Mouse (Mus musculus): Measurements from ENCODE around the gene March8. TPM values are rescaled to one million over a fixed set of nuclear protein-coding genes. Genes with fewer than 3 reads are reported as not detected.

March8 gene
- polyA plus RNA-seq, 1 experiment from 2014 or later = 28.6 TPM

- H3K27me3 ChIP-seq (ENCODE audit: control insufficient read depth, insufficient read depth, low read length) = no peaks in the 10 kb centered on the region
- no peak overlapping the region for H3K4me3 ChIP-seq (ENCODE audit: control insufficient read depth in 1 of 2, insufficient read depth in 1 of 2, low read depth in 1 of 2, low read length in 2 of 2)
- WGBS = 73% methylated on average over 4 of the region's 4 CpGs
- no peaks in the 10 kb centered on the region for H3K9me3 ChIP-seq (ENCODE audit: control insufficient read depth, low read length)
- H3K36me3 ChIP-seq (ENCODE audit: control insufficient read depth, insufficient read depth, low read length) = no peaks in the 10 kb centered on the region
- ATAC-seq (ENCODE audit: insufficient number of reproducible peaks, insufficient read depth, low FRiP score, low read depth) = no peak
- H3K4me1 ChIP-seq (ENCODE audit: control insufficient read depth in 2 of 2, insufficient read depth in 2 of 2, low read length in 2 of 2) = no peaks in the 10 kb centered on the region
- H3K9ac ChIP-seq (ENCODE audit: low read length) = no peak overlapping the region
- H3K4me2 ChIP-seq (ENCODE audit: low read length) = no peak overlapping the region
- H3K27ac ChIP-seq (replicated peaks in 1 of 2; ENCODE audit: control insufficient read depth in 1 of 2, insufficient read depth in 1 of 2, low read depth in 2 of 2, low read length in 2 of 2) = no peak overlapping the region
Measured at GRCm38 (mm10) chr6:116356948-116357325, 19.1 kb downstream of the March8 start.

GRCm38 (mm10) chr6:116358056-116358455, 20.2 kb downstream of the March8 start:
- H3K4me3 ChIP-seq (ENCODE audit: control insufficient read depth in 1 of 2, insufficient read depth in 1 of 2, low read depth in 1 of 2, low read length in 2 of 2) = no peak overlapping the region
- no peaks in the 10 kb centered on the region for H3K36me3 ChIP-seq (ENCODE audit: control insufficient read depth, insufficient read depth, low read length)
- no peak overlapping the region for H3K4me2 ChIP-seq (ENCODE audit: low read length)
- H3K9ac ChIP-seq (ENCODE audit: low read length) = no peak overlapping the region
- H3K27me3 ChIP-seq (ENCODE audit: control insufficient read depth, insufficient read depth, low read length) = no peaks in the 10 kb centered on the region
- WGBS = 82% methylated on average over 8 of the region's 8 CpGs
- no peak for ATAC-seq (ENCODE audit: insufficient number of reproducible peaks, insufficient read depth, low FRiP score, low read depth)
- no peaks in the 10 kb centered on the region for H3K9me3 ChIP-seq (ENCODE audit: control insufficient read depth, low read length)
- H3K27ac ChIP-seq (replicated peaks in 1 of 2; ENCODE audit: control insufficient read depth in 1 of 2, insufficient read depth in 1 of 2, low read depth in 2 of 2, low read length in 2 of 2) = no peak overlapping the region
- no peaks in the 10 kb centered on the region for H3K4me1 ChIP-seq (ENCODE audit: control insufficient read depth in 2 of 2, insufficient read depth in 2 of 2, low read length in 2 of 2)

- H3K4me3 ChIP-seq (ENCODE audit: control insufficient read depth in 1 of 2, insufficient read depth in 1 of 2, low read depth in 1 of 2, low read length in 2 of 2) = no peak overlapping the region
- H3K27me3 ChIP-seq (ENCODE audit: control insufficient read depth, insufficient read depth, low read length) = no peaks in the 10 kb centered on the region
- WGBS = 63% methylated on average over 3 of the region's 3 CpGs
- H3K27ac ChIP-seq (replicated peaks in 1 of 2; ENCODE audit: control insufficient read depth in 1 of 2, insufficient read depth in 1 of 2, low read depth in 2 of 2, low read length in 2 of 2) = no peak overlapping the region
- no peaks in the 10 kb centered on the region for H3K4me1 ChIP-seq (ENCODE audit: control insufficient read depth in 2 of 2, insufficient read depth in 2 of 2, low read length in 2 of 2)
- H3K36me3 ChIP-seq (ENCODE audit: control insufficient read depth, insufficient read depth, low read length) = no peaks in the 10 kb centered on the region
- no peak overlapping the region for H3K4me2 ChIP-seq (ENCODE audit: low read length)
- no peak for ATAC-seq (ENCODE audit: insufficient number of reproducible peaks, insufficient read depth, low FRiP score, low read depth)
- H3K9me3 ChIP-seq (ENCODE audit: control insufficient read depth, low read length) = no peaks in the 10 kb centered on the region
- H3K9ac ChIP-seq (ENCODE audit: low read length) = no peak overlapping the region
Measured at GRCm38 (mm10) chr6:116359256-116359655, 21.4 kb downstream of the March8 start.

GRCm38 (mm10) chr6:116361463-116361862, 23.6 kb downstream of the March8 start:
- Histone ChIP-seq H3K27me3 (ENCODE audit: control insufficient read depth, insufficient read depth, low read length) (no peaks in the 10 kb centered on the region), H3K4me2 (ENCODE audit: low read length) (no peak overlapping the region), H3K9me3 (ENCODE audit: control insufficient read depth, low read length) (0 out of 2 replicates have a peak, but pooled peaks cover 8% of the 10 kb centered on the region), H3K9ac (ENCODE audit: low read length) (no peak overlapping the region), H3K4me3 (ENCODE audit: control insufficient read depth in 1 of 2, insufficient read depth in 1 of 2, low read depth in 1 of 2, low read length in 2 of 2) (no peak overlapping the region), H3K4me1 (ENCODE audit: control insufficient read depth in 2 of 2, insufficient read depth in 2 of 2, low read length in 2 of 2) (no peaks in the 10 kb centered on the region), H3K27ac (replicated peaks in 1 of 2; ENCODE audit: control insufficient read depth in 1 of 2, insufficient read depth in 1 of 2, low read depth in 2 of 2, low read length in 2 of 2) (no peak overlapping the region), H3K36me3 (ENCODE audit: control insufficient read depth, insufficient read depth, low read length) (no peaks in the 10 kb centered on the region)
- ATAC-seq (ENCODE audit: insufficient number of reproducible peaks, insufficient read depth, low FRiP score, low read depth) = no peak
- 91% methylated on average over 3 of the region's 3 CpGs for WGBS

GRCm38 (mm10) chr6:116361993-116362392, 24.2 kb downstream of the March8 start:
- no peak overlapping the region for H3K27ac ChIP-seq (replicated peaks in 1 of 2; ENCODE audit: control insufficient read depth in 1 of 2, insufficient read depth in 1 of 2, low read depth in 2 of 2, low read length in 2 of 2)
- no peak overlapping the region for H3K4me3 ChIP-seq (ENCODE audit: control insufficient read depth in 1 of 2, insufficient read depth in 1 of 2, low read depth in 1 of 2, low read length in 2 of 2)
- 80% methylated on average over 4 of the region's 4 CpGs for WGBS
- H3K9ac ChIP-seq (ENCODE audit: low read length) = no peak overlapping the region
- no peaks in the 10 kb centered on the region for H3K4me1 ChIP-seq (ENCODE audit: control insufficient read depth in 2 of 2, insufficient read depth in 2 of 2, low read length in 2 of 2)
- no peak for ATAC-seq (ENCODE audit: insufficient number of reproducible peaks, insufficient read depth, low FRiP score, low read depth)
- H3K4me2 ChIP-seq (ENCODE audit: low read length) = no peak overlapping the region
- no peaks in the 10 kb centered on the region for H3K36me3 ChIP-seq (ENCODE audit: control insufficient read depth, insufficient read depth, low read length)
- H3K9me3 ChIP-seq (ENCODE audit: control insufficient read depth, low read length) = 0 out of 2 replicates have a peak, but pooled peaks cover 8% of the 10 kb centered on the region
- no peaks in the 10 kb centered on the region for H3K27me3 ChIP-seq (ENCODE audit: control insufficient read depth, insufficient read depth, low read length)

GRCm38 (mm10) chr6:116367971-116368370, 30.1 kb downstream of the March8 start:
- H3K4me1 ChIP-seq (ENCODE audit: control insufficient read depth in 2 of 2, insufficient read depth in 2 of 2, low read length in 2 of 2) = no peaks in the 10 kb centered on the region
- H3K4me3 ChIP-seq (ENCODE audit: control insufficient read depth in 1 of 2, insufficient read depth in 1 of 2, low read depth in 1 of 2, low read length in 2 of 2) = no peak overlapping the region
- 0 out of 2 replicates have a peak, but pooled peaks cover 8% of the 10 kb centered on the region for H3K9me3 ChIP-seq (ENCODE audit: control insufficient read depth, low read length)
- H3K4me2 ChIP-seq (ENCODE audit: low read length) = no peak overlapping the region
- 84% methylated on average over 11 of the region's 11 CpGs for WGBS
- no peak overlapping the region for H3K9ac ChIP-seq (ENCODE audit: low read length)
- ATAC-seq (ENCODE audit: insufficient number of reproducible peaks, insufficient read depth, low FRiP score, low read depth) = no peak
- H3K27ac ChIP-seq (replicated peaks in 1 of 2; ENCODE audit: control insufficient read depth in 1 of 2, insufficient read depth in 1 of 2, low read depth in 2 of 2, low read length in 2 of 2) = no peak overlapping the region
- H3K36me3 ChIP-seq (ENCODE audit: control insufficient read depth, insufficient read depth, low read length) = no peaks in the 10 kb centered on the region
- H3K27me3 ChIP-seq (ENCODE audit: control insufficient read depth, insufficient read depth, low read length) = no peaks in the 10 kb centered on the region

GRCm38 (mm10) chr6:116369811-116370210, 32.0 kb downstream of the March8 start:
- Histone ChIP-seq H3K9ac (ENCODE audit: low read length) (no peak overlapping the region), H3K4me1 (ENCODE audit: control insufficient read depth in 2 of 2, insufficient read depth in 2 of 2, low read length in 2 of 2) (no peaks in the 10 kb centered on the region), H3K36me3 (ENCODE audit: control insufficient read depth, insufficient read depth, low read length) (no peaks in the 10 kb centered on the region), H3K27ac (replicated peaks in 1 of 2; ENCODE audit: control insufficient read depth in 1 of 2, insufficient read depth in 1 of 2, low read depth in 2 of 2, low read length in 2 of 2) (no peak overlapping the region), H3K9me3 (ENCODE audit: control insufficient read depth, low read length) (0 out of 2 replicates have a peak, but pooled peaks cover 6% of the 10 kb centered on the region), H3K4me2 (ENCODE audit: low read length) (no peak overlapping the region), H3K4me3 (ENCODE audit: control insufficient read depth in 1 of 2, insufficient read depth in 1 of 2, low read depth in 1 of 2, low read length in 2 of 2) (no peak overlapping the region), H3K27me3 (ENCODE audit: control insufficient read depth, insufficient read depth, low read length) (no peaks in the 10 kb centered on the region)
- no peak for ATAC-seq (ENCODE audit: insufficient number of reproducible peaks, insufficient read depth, low FRiP score, low read depth)
- 88% methylated on average over 1 of the region's 1 CpGs for WGBS

GRCm38 (mm10) chr6:116370216-116370976, 32.6 kb downstream of the March8 start:
- Histone ChIP-seq H3K4me1 (ENCODE audit: control insufficient read depth in 2 of 2, insufficient read depth in 2 of 2, low read length in 2 of 2) (no peaks in the 10 kb centered on the region), H3K9ac (ENCODE audit: low read length) (no peak overlapping the region), H3K4me3 (ENCODE audit: control insufficient read depth in 1 of 2, insufficient read depth in 1 of 2, low read depth in 1 of 2, low read length in 2 of 2) (no peak overlapping the region), H3K27me3 (ENCODE audit: control insufficient read depth, insufficient read depth, low read length) (no peaks in the 10 kb centered on the region), H3K4me2 (ENCODE audit: low read length) (no peak overlapping the region), H3K27ac (replicated peaks in 1 of 2; ENCODE audit: control insufficient read depth in 1 of 2, insufficient read depth in 1 of 2, low read depth in 2 of 2, low read length in 2 of 2) (no peak overlapping the region), H3K36me3 (ENCODE audit: control insufficient read depth, insufficient read depth, low read length) (no peaks in the 10 kb centered on the region), H3K9me3 (ENCODE audit: control insufficient read depth, low read length) (0 out of 2 replicates have a peak, but pooled peaks cover 3% of the 10 kb centered on the region)
- ATAC-seq (ENCODE audit: insufficient number of reproducible peaks, insufficient read depth, low FRiP score, low read depth) = no peak; the same call in 1 of the 2 replicates
- WGBS = 82% methylated on average over 6 of the region's 6 CpGs

Data from heart, embryonic 14.5 days (tissue).